Mouse (Mus musculus): Measurements from ENCODE around the gene Hnrnpk.
A peak's percentile ranks its signal among the peaks of the same experiment; 100 is the strongest.
"Not testable (repeated sequence)": the region's sequence is repeated elsewhere in the genome, so short reads cannot be mapped to it uniquely, and the experiment has no call there.

The Hnrnpk gene

DNA sequence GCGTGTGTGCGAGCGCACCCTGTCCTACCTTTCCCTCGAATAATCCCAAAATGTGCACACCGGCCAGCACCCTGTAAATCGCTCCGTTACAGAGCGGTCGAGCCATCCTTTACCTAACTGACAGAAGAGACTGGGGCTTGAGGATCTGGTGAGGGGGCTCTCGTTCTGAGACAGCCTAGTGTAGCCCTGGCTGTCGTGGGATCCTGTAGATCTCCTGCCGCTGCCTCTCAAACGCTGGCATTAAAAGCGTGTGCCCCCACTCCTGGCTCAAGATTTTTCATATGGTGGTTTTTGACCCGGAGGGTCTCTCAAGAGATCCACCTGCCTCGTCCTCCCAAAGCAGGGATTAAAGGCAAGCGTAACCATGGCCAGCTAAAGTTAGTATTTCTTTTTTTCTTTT is at the start of gene Hnrnpk:
Gene Hnrnpk (minus strand): TSS at position 101 of the 400 bp plus-strand sequence.
- DNase-seq (ENCODE audit: low spot score): not testable (repeated sequence)

DNA sequence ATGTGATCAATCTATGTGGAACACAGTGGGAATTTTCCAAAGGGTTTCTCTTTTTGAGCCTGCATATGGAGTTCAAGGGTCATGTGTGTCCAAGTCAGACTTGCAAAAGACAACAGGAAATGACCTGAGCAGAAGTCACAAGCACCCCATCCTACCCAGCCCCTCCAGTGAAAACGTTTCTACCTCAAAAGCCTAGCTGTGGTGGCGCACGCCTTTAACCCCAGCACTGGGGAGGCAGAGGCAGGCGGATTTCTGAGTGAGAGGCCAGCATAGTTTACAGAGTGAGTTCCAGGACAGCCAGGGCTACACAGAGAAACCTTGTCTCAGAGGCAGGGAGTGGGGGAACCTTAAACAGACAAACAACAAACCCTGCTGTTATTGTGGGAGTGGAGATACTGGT is 49.1 kb upstream of the Hnrnpk start:
- DNase-seq (ENCODE audit: low spot score): no peak

DNA sequence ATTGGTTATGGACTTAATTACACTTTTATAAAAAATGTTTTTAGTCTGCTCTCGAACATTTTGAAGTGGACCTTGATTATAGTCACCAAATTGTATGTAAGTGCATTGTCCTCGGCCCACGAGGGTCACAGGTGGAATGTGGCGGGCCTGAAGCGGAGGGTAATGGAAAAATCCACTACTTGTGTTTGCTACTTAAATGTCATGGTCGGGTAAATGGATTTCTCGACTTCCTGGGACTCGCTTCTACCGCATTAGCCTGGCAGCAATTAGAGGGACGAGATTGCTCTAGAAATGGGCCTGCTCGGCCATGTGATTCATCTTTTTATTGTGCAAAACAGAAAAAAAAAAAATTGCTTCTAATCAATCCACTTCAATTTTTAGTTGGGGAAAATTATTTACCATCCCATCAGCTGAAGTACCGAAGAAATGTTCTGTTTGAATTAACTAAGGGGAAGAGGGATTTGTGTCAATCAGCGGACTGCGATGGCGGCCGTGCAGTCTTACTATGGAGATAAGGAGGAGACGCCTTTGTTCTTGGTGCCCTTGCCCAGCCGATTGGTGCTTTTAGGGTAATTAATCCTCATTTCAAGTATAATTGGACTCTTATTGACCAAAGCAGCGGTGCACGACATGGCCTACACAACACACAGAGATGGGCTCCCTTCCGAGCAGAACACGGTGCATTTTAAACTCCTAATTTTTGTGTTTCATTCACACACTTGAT is 47.5 kb upstream of the Hnrnpk start:
- DNase-seq (ENCODE audit: low spot score): no peak

DNA sequence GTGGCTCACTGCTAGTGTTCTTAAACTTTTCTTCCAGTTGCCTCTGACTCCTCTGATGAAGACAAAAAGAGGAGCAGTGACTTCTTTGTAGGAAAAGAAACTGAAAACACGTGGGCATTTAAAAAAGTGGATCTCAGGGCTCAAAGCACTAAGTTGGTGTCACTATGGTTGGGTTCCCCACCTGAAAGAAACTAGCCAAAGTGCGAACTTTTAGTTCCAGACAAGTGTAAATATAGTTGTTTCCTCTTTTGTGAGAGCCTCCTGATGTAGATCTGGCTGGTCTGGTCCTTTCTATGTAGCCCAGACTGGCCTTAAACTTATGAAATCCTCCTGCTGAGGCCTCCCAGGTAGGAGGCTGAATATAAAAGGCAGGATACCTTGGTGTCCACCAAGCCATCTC is 43.4 kb upstream of the Hnrnpk start:
- DNase-seq (ENCODE audit: low spot score): no peak

DNA sequence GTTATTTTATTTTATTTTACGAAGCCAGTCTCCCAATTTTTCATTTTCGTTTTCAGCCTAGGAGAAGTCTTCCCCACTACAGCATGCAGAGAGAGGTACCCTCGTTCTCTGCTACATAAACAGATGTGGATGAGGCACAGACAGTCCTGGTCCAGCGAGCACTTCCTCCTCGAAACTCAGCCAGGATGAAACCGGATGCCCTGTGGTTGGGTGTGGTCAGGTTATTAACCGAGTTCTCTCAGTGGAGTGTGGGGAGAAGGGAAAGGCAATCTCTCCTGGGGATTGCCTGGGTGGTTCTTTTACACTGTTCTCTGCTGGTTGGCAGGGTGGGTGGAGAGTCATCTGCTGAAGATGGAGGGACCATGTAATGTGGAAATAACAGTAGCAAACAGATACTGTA is 40.6 kb upstream of the Hnrnpk start:
- no peak for DNase-seq (ENCODE audit: low spot score)

DNA sequence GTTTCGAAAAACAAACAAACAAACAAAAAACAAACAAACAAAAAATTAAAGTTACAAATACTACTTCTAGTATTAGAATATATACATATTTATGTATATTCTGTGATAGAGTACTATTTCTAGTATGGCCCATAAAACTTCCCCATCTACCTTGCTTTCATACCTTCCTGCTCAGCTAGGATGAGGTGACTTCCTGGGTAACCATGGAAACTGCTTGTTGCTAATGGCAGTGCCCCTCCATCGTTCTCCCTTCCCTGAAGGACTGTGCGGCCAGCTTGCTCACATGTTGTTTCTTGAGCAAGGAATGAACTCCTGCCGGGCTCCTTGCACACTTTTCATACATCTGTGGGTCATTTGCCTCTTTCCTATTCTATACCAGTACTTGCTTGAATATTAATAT is 40.2 kb upstream of the Hnrnpk start:
- DNase-seq (ENCODE audit: low spot score): no peak

DNA sequence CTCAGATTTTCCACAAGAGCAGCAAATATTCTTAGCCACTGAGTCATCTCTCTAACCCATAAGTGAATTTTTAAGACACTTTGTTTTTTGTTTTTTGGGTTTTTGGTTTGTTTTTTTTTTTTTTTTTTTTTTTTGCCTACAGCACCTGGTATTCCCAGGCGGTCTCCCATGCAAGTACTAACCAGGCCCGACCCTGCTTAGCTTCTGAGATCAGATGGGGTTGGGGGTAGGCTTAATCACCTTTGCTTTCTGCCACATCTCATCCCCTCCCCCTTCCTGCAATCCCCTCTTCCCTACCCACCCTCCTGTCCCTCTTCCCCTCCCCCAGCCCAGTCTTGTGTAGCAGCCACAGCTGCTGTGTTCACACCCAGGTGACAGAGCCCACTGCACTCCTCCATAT is 36.6 kb upstream of the Hnrnpk start:
- no peak for DNase-seq (ENCODE audit: low spot score)

DNA sequence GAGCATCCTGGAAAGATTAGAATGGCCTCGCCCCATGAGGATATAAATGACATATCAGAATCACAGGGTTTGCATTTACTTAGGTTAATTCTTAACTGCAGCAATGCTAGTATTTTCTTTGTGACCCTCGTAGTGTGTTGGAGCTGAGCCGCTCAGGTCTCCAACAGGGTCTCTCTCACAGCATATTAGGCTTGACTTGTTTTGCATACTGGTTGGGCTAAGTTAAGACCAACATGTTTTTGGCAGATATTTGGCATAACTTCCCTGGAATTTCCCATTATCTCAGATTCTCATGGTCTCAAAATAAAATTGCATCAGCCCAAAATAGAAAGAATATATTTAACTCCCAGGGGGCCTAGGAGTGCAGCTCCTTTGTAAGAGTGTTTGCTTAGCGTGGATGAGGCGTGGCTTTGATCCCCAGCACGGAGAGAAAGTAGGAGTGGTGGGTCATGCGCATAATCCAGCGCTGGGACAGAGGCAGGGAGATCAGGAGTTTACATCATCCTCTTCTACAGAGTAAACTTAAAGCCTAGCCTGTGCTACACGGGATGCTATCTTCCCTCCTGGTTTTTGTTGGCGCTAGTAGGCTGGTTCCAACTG is 20.0 kb upstream of the Hnrnpk start:
- no peak for DNase-seq (ENCODE audit: low spot score)

DNA sequence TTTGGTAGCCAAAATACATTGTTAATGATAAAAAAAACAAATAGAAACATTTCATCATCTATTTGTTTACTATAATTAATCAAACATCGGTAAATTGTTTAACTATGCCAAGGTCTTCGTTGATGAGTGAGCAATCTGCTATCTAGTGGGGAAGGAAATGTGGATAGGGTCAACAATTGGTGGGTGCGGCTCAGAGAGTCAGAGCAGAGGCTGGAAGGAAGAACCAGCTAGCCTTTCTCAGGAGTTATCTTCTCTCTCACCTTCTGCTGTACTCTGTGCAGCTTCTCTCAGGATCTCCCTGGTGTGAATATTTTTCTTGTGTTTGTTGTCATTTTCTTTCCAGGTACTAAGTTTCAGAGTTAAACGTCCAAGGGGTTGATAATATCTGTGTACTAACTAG is 19.1 kb upstream of the Hnrnpk start:
- DNase-seq (ENCODE audit: low spot score): no peak

DNA sequence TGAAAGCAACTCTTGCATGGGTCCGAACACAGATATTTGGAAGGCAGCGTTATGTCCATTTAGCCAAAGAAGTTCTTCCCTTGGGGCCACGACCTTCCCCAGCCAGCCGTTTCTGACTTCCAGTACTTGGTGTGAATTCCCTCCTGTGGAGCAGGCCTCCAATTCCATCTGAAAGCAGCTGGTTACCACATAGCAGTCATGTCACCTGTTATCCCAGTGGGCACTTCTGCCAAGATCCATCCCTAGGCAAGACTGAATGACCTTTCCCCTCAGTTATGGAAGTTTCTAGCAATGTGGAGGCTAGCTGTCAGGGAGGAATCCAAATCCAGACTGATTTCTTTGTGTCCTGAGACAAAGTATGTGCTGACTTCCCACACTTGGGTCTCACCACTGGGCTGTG is 17.9 kb upstream of the Hnrnpk start:
- DNase-seq (ENCODE audit: low spot score): peak; percentile 77

DNA sequence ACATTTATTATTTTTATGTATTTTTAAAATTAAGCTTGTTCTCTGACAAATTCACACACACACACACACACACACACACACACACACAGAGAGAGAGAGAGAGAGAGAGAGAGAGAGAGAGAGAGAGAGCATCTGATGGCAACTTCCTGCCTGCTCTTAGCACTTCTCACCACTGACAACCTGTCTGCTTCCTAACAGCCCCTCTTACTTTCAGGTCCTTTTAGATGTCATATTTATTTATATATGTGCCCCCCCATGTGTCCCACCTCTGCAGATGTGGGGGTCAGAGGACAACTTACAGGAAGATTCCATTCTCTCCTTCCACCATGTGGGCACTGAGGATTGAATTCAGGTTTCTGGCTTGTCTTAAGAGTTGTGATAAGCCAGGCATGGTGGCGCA is 16.1 kb upstream of the Hnrnpk start:
- DNase-seq (ENCODE audit: low spot score): no peak

DNA sequence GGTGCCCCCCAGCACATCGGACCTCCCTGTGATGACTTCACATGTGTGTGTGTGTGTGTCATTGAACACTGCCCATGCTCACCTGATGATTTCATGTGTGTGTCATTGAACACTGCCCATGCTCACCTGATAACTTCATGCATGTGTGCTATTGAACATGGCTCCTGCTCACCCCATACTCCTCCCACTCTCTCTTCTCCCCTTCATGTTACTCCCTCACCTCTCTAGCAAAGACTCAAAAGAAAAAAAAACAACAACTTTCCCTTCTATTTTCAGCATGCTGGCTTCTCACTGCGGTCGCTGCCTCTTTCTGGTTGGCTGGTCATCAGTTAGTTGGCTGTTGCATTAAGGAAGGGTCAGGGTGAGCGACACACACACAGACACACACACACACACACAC is 15.5 kb upstream of the Hnrnpk start:
- DNase-seq (ENCODE audit: low spot score): no peak

DNA sequence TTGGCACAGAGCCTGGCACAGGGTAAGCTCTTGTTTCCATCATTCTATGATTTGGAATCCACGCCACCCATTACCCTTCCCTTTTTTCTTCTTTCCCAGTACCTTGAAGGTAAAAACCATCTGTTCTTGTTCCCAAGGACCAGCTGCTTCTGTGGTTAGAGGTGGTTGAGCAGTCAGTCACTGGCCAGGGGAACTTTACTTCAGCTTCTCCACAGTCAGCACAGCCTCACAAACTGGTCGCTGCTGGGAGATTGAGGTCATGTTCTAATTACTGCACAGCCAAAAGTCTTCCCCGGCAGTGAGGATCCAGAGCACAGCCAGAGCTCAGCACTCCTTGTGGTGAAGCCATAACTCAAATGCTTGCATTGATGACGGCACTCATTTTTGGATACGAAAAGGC is 12.7 kb upstream of the Hnrnpk start:
- no peak for DNase-seq (ENCODE audit: low spot score)

DNA sequence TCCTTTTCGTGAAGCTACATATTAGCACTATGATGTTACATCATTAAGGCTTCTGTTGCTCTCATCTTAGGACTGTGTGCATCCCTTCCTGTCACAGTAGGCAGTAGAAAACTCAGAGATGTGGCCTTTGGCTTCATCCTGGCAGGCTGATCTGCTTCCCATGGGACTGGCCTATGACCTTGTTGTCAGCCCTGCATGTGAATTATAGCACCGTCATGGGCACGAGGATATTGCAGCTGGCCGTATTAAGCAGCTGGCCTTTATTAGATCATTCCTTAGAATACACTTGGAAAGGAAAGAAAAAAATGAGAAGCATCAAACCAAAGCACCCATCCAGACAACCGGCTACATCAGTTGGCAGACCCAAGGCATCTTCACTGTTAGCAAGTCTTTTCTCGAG is 12.2 kb upstream of the Hnrnpk start:
- peak; percentile 86 for DNase-seq (ENCODE audit: low spot score)

DNA sequence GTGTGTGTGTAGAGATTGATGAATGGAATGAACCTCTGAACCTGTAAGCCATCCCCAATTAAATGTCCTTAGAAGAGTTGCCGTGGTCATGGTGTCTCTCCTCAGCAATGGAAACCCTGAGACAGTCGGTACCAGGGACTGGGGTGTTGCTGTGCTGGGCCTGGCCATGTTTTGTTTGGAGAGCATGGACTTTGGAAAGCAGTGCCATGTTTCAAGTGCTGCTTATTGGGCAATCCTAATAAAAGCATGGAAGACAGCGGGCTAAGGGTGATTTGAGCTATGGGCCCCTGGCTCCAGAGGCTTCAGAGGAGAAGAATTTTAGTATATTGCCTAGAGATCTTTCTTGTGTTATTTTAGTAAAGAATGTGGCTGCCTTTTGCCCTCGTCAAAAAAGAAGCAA is 7.9 kb upstream of the Hnrnpk start:
- DNase-seq (ENCODE audit: low spot score): peak; percentile 55

DNA sequence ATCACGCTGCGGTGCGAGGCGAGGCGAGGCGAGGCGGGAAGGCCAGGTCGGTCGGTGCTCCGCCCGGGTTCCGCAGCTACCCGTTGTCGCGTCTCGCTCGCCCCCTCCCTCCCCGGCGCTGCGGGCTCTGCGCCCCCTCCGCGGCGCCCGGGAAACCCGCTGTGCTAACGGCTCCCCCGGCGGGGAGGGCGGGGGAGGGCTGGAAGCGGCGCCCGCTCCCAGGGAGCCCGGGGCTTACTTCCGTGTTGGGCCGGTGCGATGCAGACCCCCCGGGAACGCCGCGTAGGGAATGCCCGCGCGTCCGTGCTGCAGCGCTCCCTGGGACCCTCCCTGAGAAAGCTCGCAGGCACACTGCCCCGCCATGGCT is 416 bp downstream of the Hnrnpk start:
- no peak for DNase-seq (ENCODE audit: low spot score)

DNA sequence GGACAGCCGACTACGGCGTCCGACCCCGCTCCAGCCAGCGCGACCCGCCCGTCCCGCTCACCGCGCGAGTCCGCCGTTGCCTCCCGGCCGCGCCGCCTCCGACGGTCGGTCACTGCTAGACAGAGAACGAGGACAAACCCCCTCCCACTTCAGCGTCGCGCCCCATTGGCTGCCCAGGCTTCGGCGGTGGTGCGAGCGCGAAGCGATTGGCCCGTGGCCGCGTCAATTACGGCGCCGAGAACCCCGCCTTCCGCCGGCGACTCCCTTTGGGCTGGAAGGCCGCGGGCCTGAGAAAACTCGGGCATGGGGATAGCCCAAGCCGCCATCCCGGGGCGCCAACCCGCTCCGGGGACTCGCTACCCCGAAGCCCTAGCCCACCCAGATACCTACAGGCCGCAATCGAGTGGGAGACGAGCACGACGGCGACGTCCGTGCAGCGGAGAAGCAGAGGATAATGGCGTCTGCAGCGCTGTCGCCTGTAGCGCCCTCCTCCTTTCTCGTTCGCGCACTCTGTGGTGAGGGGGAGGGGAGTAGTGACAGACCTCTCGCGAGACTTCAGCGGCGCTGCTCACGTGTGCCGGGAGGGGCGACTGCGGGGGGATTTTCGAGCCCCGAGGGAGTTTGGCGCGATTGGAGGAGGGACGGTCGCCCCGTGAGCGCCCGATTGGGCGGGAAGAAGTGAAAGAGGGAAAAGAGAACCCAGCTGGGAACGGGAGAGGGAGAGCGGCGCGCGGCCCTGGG is 970 bp downstream of the Hnrnpk start, which contains the start of gene Rmi1:
Gene Rmi1 (plus strand): TSS at position 246 of the 741 bp plus-strand sequence.
- peak; percentile 97 for DNase-seq (ENCODE audit: low spot score)

DNA sequence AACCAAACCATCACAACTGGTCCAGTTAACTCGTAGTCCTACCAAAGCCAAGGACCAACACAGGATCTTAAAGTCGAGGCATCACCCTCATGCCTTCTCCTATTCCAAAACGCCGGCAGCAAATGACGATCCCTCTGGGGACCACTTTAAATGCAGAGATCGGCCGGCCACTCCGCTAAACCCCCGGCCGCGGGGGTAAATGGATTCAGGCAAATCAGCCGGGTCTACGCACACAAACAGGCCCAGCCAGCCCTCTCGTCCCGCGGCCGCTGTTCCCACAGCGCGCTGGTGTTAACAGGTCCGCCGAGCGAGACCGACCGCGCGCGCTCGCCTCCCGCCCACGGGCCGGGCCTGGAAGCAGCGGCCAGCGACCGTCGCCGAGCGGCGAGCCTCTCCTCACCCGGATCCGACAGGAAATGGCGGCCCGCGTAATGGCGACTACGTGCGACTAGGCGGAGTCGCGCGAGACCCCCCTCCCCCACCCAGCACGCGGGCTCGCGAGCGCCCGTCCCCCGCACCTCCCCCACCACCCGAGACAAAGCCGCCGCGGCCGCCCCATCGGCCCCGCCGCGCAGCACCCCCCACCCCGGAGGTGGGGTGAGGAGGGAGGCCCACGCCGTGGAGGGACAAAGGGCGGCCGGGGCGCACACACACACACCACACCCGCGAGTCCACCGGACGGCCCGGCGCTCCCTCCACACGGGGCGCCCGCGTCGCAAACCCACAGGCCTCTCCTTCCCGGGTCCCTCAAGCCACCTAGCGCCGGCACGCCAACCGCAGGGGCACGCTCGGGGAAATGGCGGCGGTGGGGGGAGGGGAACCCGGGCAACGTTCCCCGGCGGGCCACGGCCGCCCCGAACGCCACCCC is 1.8 kb downstream of the Hnrnpk start:
- peak; percentile 72 for DNase-seq (ENCODE audit: low spot score)

DNA sequence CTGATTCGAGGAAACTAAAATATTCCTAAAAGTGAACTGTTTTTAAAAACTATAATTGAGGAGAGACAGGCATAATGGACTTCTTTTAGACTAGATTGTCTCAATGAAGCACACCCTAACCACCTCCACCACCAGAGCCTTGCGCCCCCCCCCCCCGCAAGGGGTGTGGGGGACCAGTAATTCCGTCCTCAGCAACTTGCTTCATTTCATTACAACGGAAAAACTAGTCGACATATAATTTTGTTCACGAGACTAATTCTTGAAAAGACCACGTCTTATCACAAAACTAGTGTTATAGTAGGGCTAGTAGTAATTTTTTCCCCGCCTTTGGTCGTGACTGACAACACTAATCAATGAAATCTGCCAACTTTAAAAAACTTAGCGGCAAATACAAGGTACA is 2.6 kb downstream of the Hnrnpk start:
- no peak for DNase-seq (ENCODE audit: low spot score)

DNA sequence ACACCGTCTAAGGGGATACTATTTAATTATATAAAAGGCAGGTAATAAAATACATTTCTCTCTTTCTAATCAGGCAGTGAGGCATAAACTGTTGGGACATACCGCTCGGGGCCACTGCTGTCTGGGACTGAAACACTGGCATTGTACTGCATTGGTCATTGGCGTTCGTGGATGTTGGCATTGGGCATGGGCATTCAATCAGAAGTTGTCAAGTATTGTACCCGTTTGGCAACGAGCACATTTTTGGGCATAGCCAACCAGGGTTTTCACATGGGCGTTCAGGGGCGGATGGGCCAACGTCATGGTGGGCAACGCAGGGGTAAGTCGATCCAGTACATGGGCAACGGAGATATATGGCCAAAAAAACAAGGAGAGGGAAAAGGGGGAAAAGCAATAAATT is 5.5 kb downstream of the Hnrnpk start:
- DNase-seq (ENCODE audit: low spot score): no peak

DNA sequence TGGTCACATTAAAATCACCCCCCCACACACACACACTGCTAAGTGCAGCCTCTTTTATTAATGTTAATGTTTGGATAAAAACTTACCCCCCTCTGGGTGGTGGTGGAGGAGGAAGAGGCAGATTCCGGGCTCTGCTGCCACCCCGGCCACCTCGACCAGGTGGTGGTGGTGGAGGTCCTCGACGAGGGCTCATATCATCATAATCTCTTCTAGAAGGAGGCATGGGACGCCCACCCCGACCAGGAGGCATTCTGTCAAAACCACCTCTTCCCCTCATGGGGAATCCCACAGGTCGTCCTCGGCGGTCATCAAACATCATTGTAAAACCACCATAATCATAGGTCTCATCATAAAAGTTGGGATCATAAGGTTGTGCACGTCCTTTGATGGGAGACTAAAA is 8.8 kb downstream of the Hnrnpk start:
- not testable (repeated sequence) for DNase-seq (ENCODE audit: low spot score)

DNA sequence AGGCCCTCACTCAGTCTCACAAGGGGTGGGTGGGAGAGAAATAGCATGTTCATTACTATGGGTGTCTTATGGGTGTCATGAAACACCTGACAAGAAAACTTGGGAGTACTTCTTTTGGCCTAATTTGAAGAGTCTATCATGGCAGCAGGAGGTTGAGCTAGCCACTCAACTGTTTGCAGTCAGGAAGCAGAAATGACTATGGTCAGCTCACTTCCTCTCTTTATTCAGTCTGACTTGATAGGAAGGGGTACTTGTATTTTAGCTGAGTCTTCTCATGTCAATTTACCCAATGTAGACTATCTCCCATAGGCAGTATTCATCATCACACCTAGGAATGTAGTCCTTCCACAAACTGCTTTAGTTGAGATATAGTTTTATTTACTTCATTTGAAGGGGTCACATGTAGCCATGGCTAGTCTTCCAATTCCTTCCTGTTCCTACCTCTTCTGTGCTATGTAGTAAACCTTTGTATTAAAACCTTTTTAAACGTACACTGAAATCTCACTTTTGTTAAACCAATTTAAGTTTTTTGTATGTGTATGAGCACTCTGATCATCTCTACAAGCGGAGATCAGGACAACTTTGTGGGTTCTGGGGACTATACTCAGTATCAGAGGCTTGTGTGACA is 13.7 kb downstream of the Hnrnpk start:
- no peak for DNase-seq (ENCODE audit: low spot score)

Data from adipocyte (in vitro differentiated cells).